Mouse (Mus musculus): ENCODE measurements around the gene Wdr63.

DNA sequence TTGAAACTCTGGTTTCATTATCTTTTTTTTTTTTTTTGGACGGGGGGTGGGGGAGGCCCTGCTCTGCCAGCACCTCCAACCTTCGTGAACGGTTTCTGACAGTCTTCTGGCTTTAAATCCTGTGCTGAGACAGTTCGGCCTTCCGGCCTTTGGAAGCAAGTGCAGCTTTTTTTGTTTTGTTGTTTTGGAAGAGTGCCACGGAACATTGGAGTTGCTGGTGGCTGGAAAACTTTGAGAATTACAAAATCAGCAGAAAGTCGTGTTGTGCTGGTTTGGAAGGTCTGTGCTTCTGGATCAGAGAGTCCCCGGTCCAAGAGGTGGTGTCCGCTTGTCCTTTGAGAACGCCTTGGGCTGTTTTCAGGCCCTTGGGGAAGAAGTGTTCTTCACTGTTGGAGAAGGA, 115.1 kb downstream of the Wdr63 start:
- TF ChIP-seq CTCF (IDR thresholded peaks at IDR 0.05; ENCODE audit: insufficient read depth, low read depth, low read length), result no peak
- no peak for TF ChIP-seq POLR2A (IDR thresholded peaks at IDR 0.05; ENCODE audit: insufficient read depth, low read depth, low read length)
